Mouse (Mus musculus) neural tube, embryonic 13.5 days (tissue): ENCODE data around the gene Kif18b. TPM values are rescaled to one million over a fixed set of nuclear protein-coding genes. Genes with fewer than 3 reads are reported as not detected.

ENCODE experiments used
- ATAC-seq: fragments of 200-750 bp; cut with Nextera tagmentation; 2 replicates; pipeline ENCODE4 v1.8.0; 2017; ENCODE audit warnings: low read depth, mild to moderate bottlenecking, moderate TSS enrichment, moderate library complexity
- H3K27ac ChIP-seq: fragments of 300-500 bp; sonication (generic); replicated peaks from 2 replicates; pipeline ENCODE4 v1.5.1; 2015; ENCODE audit warnings: moderate library complexity, mild to moderate bottlenecking, inconsistent platforms
- H3K27me3 ChIP-seq: fragments of 300-500 bp; sonication (generic); 2 replicates; pipeline ENCODE4 v1.6.1; 2015; ENCODE audit warnings: mild to moderate bottlenecking, inconsistent platforms
- H3K36me3 ChIP-seq: fragments of 300-500 bp; sonication (generic); 2 replicates; pipeline ENCODE4 v1.6.1; 2015; ENCODE audit warnings: mild to moderate bottlenecking, inconsistent platforms
- H3K4me1 ChIP-seq: fragments of 300-500 bp; sonication (generic); replicated peaks from 2 replicates; pipeline ENCODE4 v1.6.1; 2015; ENCODE audit warnings: inconsistent platforms
- H3K4me2 ChIP-seq: fragments of 300-500 bp; sonication (generic); 2 replicates; pipeline ENCODE4 v1.6.1; 2015; ENCODE audit warnings: inconsistent platforms, mild to moderate bottlenecking, moderate library complexity
- H3K4me3 ChIP-seq: fragments of 300-500 bp; sonication (generic); 2 replicates; pipeline ENCODE4 v1.5.1; 2015; ENCODE audit warnings: mild to moderate bottlenecking, inconsistent platforms
- H3K9ac ChIP-seq: fragments of 300-500 bp; sonication (generic); 2 replicates; pipeline ENCODE4 v1.6.1; 2015; ENCODE audit warnings: moderate library complexity, mild to moderate bottlenecking, inconsistent platforms
- H3K9me3 ChIP-seq: fragments of 300-500 bp; sonication (generic); 2 replicates; pipeline ENCODE4 v1.6.1; 2016; ENCODE audit warnings: inconsistent platforms
- WGBS: fragments of 180-500 bp; shearing (Covaris S2); methylation state at CpG from one replicate; pipeline ENCODE4 v1.1.7; 2015; 5-methylcytosine and 5-hydroxymethylcytosine counted together
- polyA plus RNA-seq: library from polyadenylated mRNA; unstranded; fragments of >200 nt; fragmentation: Nextera tagmentation; extraction: Ambion mirVana; gene quantifications from 2 replicates; pipeline ENCODE4 v1.2.1, GENCODE M21; 2015

Kif18b gene
- polyA plus RNA-seq, 1 experiment from 2014 or later = 1.7 TPM

DNA sequence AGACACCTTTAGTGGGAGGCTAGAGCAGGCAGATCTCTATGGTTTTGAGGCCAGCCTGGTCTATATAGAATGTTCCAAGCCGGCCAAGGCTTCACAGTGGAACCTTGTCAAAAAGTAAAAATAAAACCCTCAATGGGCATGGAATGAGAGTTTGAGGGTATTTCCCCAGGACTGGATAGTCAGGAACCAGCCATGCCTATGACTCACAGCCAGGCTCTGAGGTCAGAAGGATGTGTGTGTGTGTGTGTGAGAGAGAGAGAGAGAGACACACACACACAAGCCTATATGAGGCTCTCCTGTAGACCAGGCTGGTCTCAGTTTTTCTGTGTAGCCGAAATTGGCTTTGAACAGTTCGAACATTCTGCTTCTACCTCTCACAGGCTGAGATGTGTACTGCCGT lies 30.2 kb downstream of the Kif18b start:
- Histone ChIP-seq H3K27me3 (peaks cover 89% of the 10 kb centered on the region), H3K4me1 (peaks cover 11% of the 10 kb centered on the region), H3K9ac (no peak overlapping the region), H3K27ac (no peak overlapping the region), H3K4me3 (no peak overlapping the region), H3K36me3 (no peaks in the 10 kb centered on the region), H3K9me3 (no peaks in the 10 kb centered on the region), H3K4me2 (no peak overlapping the region)
- 84% methylated on average over 4 of the region's 4 CpGs for WGBS
- no peak for ATAC-seq

DNA sequence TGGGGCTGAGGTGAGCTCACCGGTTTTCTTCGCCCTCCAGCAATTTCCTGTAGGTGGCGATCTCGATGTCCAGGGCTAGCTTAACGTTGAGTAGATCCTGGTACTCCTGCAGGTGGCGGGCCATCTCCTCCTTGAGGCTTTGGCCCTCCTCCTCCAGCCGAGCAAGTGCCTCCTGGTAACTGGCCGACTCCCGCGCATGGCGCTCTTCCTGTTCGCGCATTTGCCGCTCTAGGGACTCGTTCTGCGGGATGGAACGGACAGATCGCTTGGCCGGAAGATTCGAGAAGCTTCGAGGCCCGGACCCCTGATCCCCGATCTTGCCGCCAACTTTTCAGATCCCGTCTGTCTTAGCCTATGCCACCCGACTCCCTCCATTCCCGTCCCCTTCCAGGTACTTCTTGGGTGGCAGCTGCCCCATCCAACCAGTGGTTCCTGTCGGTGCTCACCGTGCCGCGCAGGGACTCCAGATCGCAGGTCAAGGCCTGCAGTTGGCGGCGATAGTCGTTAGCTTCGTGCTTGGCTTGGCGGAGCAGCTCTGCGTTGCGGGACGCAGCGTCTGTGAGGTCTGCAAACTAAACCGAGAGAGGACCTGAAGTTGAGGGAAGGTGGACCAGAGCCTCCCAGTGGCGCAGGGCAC lies 31.8 kb downstream of the Kif18b start:
- ATAC-seq = no peak
- H3K9me3 ChIP-seq = no peaks in the 10 kb centered on the region
- H3K27me3 ChIP-seq = peaks cover 84% of the 10 kb centered on the region
- H3K4me2 ChIP-seq = peak overlapping the region; percentile 51
- peak overlapping the region; percentile 26 for H3K4me3 ChIP-seq
- H3K36me3 ChIP-seq = no peaks in the 10 kb centered on the region
- H3K4me1 ChIP-seq = peaks cover 17% of the 10 kb centered on the region
- no peak overlapping the region for H3K27ac ChIP-seq
- 3% methylated on average over 43 of the region's 43 CpGs for WGBS
- peak overlapping the region; percentile 49; the same call in 1 of the 2 replicates for H3K9ac ChIP-seq

DNA sequence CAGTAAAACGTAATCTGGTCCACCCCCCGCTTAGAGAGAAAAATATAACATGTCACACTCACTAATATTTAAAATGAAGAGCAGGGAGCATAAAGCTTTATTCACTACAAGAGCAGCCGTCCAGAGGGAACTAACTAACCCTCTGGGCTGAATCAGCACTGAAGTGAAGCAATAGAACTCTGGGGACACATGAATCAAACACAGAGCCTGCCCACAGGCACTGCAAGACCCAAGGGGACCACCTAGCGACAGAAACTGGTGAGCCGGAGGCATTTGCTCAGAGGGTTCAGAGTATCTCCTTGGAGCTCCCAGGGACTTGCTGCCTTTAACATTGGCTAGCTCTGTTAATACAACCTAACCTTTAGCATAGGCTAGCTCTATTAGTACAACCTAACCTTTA lies 34.8 kb downstream of the Kif18b start:
- no peak for ATAC-seq
- H3K27me3 ChIP-seq = peaks cover 78% of the 10 kb centered on the region
- WGBS = 42% methylated on average over 5 of the region's 5 CpGs

DNA sequence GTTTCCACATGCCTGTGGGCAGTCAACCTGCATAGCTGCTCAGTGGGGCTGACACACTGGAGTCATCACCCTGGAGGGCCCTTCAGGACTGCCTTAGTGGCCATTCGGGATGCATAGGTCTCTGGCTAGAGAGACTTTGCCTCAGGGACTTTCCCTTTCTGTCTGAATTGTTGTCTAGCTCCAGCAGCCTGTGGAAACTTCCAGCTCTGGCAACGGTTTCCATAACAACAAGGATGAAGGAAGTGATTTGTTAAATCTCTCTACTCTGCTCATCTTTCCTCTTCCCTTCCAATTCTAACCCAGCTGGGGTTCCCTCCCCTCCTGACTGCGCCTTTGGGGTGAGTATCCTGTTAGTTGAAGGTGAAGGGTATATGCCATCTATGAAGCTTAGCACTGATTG lies 36.8 kb downstream of the Kif18b start:
- Histone ChIP-seq H3K9ac (no peak overlapping the region), H3K36me3 (no peaks in the 10 kb centered on the region), H3K27me3 (peaks cover 69% of the 10 kb centered on the region), H3K4me1 (peaks cover 17% of the 10 kb centered on the region), H3K9me3 (no peaks in the 10 kb centered on the region), H3K4me2 (no peak overlapping the region), H3K27ac (no peak overlapping the region), H3K4me3 (no peak overlapping the region)
- no peak; the same call in 1 of the 2 replicates for ATAC-seq
- 67% methylated on average over 3 of the region's 3 CpGs for WGBS

More for the DNA sequence above, 34.8 kb downstream of the Kif18b start:
- Histone ChIP-seq H3K4me3 (no peak overlapping the region), H3K4me1 (peaks cover 21% of the 10 kb centered on the region), H3K36me3 (no peaks in the 10 kb centered on the region), H3K27ac (no peak overlapping the region), H3K9me3 (no peaks in the 10 kb centered on the region), H3K4me2 (no peak overlapping the region), H3K9ac (no peak overlapping the region)

DNA sequence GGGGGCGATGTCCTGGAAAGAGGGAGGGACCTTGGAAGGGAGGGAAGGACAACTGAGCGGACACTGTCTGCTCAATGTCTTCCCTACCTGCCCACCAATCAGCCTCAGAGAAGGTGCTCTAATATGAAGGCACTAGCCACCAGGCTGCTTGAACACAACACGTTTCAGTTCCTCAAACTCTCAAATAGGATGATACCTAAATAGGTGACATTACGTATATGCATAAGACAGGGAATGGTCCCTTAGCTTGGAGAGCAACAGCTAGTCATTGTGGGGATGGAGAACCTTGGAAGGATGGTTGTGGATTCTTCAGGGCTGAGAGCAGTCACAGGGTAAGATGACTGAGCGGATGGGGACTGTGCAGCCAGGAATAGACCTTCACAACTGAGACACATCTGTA lies 37.5 kb downstream of the Kif18b start:
- no peak overlapping the region for H3K4me2 ChIP-seq
- H3K27me3 ChIP-seq = peaks cover 63% of the 10 kb centered on the region
- 88% methylated on average over 5 of the region's 5 CpGs for WGBS
- no peak overlapping the region for H3K9ac ChIP-seq
- no peaks in the 10 kb centered on the region for H3K36me3 ChIP-seq
- ATAC-seq = no peak
- H3K27ac ChIP-seq = no peak overlapping the region
- H3K4me3 ChIP-seq = no peak overlapping the region
- no peaks in the 10 kb centered on the region for H3K9me3 ChIP-seq
- peaks cover 14% of the 10 kb centered on the region; the same call in 1 of the 2 replicates for H3K4me1 ChIP-seq

GRCm38 (mm10) chr11:102884616-102885219 lies 40.2 kb downstream of the Kif18b start, which contains the start of gene Fam187a:
TSS of gene Fam187a (plus strand) at chr11:102885169.
- 0 out of 2 replicates have a peak within 1 kb of the TSS, but pooled peaks have one; percentile 9 for H3K27ac ChIP-seq

GRCm38 (mm10) chr11:102881314-102882198 lies 43.4 kb downstream of the Kif18b start:
- peaks cover 23% of the 10 kb centered on the region for H3K27me3 ChIP-seq
- H3K4me2 ChIP-seq = peak overlapping the region; percentile 84
- H3K4me3 ChIP-seq = peak overlapping the region; percentile 78
- 18% methylated on average over 13 of the region's 13 CpGs for WGBS
- peak overlapping the region; percentile 88 for H3K9ac ChIP-seq
- H3K27ac ChIP-seq = peak overlapping the region; percentile 86; the same call in 1 of the 2 replicates
- H3K4me1 ChIP-seq = peaks cover 24% of the 10 kb centered on the region
- peaks cover 6% of the 10 kb centered on the region for H3K36me3 ChIP-seq
- H3K9me3 ChIP-seq = no peaks in the 10 kb centered on the region
- ATAC-seq = peak; percentile 20

More at GRCm38 (mm10) chr11:102884616-102885219, 40.2 kb downstream of the Kif18b start, which contains the start of gene Fam187a:
- Histone ChIP-seq H3K36me3 (no peaks in the 10 kb centered on the region), H3K4me1 (peaks cover 20% of the 10 kb centered on the region), H3K9ac (0 out of 2 replicates have a peak within 1 kb of the TSS, but pooled peaks have one; percentile 27), H3K9me3 (no peaks in the 10 kb centered on the region), H3K27me3 (peaks cover 45% of the 10 kb centered on the region), H3K4me3 (no peak within 1 kb of the TSS), H3K4me2 (no peak within 1 kb of the TSS)
- 55% methylated on average over 10 of the region's 10 CpGs for WGBS
- no peak for ATAC-seq

DNA sequence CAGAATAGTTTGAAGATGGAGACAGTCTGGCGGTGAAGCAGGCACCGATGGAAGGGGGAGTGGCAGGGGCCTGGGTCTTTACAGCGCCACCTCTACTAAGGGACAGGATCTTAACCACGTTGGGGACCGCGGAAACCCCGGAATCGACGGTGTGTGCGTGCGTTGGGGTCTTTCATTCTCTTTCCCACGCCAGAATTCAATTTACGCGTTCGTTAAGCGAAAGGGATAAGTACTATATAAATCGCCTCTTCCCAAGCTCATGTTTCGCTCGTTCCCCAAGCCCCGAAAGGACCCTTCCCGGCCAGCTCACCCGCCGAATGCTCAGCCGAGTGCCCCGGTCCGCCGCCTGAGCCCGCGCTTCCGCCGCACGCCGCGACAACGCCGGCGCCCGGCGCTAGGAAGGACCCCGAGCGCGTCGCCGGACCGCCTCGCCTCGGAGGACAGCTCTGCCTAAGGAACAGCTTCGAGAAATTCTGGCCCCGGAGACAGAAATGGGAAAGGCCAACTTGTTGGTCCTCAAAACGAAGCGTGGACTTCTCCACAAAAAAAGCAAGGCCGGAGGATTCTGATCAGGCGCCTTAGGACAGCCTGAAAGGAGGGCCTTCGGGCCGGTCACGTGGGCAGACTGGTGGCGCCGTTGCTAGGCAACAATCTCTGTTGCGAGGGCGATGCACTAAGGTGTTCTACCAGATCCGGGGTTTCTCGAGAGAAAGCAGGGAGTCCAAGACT lies 44.2 kb downstream of the Kif18b start, which contains the start of the genes Eftud2 and Ccdc103:
Gene Eftud2, minus strand, starts transcription at position 401 of the 729 bp plus-strand sequence.
Gene Ccdc103, plus strand, starts transcription at position 620 of the 729 bp plus-strand sequence.
- Histone ChIP-seq H3K4me3 (peak within 1 kb of the TSS; percentile 78), H3K36me3 (peaks cover 12% of the 10 kb centered on the region), H3K4me1 (peaks cover 24% of the 10 kb centered on the region), H3K9ac (peak within 1 kb of the TSS; percentile 88), H3K27me3 (peaks cover 20% of the 10 kb centered on the region), H3K4me2 (peak within 1 kb of the TSS; percentile 84), H3K27ac (peak within 1 kb of the TSS; percentile 86), H3K9me3 (no peaks in the 10 kb centered on the region)
- WGBS = under 1% methylated on average over 62 of the region's 62 CpGs
- ATAC-seq = peak; percentile 91

DNA sequence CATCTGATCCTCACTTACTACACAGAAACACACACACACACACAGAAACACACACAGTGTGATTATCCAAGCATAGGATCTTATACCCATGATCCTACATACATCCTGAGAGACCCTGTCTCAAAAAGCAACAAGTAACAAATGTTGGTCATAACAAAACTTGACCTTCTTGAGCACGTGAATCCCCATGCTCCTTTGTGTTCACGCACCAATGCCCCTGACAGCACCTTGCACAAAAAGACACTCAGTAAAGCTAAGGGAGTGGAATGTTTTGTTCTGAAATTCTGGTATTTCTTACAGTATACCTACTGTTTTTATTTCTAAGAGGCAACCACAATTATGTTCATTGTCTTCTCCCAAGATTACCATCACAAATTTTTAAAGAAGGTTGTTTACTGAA lies 45.4 kb downstream of the Kif18b start:
- Histone ChIP-seq H3K4me2 (peak overlapping the region; percentile 84), H3K36me3 (peaks cover 24% of the 10 kb centered on the region), H3K4me3 (peak overlapping the region; percentile 78; the same call in 1 of the 2 replicates), H3K4me1 (peaks cover 24% of the 10 kb centered on the region), H3K9me3 (no peaks in the 10 kb centered on the region), H3K9ac (peak overlapping the region; percentile 88; the same call in 1 of the 2 replicates), H3K27me3 (peaks cover 9% of the 10 kb centered on the region; the same call in 1 of the 2 replicates), H3K27ac (no peak overlapping the region)
- no peak for ATAC-seq
- WGBS = 68% methylated on average over 2 of the region's 2 CpGs

DNA sequence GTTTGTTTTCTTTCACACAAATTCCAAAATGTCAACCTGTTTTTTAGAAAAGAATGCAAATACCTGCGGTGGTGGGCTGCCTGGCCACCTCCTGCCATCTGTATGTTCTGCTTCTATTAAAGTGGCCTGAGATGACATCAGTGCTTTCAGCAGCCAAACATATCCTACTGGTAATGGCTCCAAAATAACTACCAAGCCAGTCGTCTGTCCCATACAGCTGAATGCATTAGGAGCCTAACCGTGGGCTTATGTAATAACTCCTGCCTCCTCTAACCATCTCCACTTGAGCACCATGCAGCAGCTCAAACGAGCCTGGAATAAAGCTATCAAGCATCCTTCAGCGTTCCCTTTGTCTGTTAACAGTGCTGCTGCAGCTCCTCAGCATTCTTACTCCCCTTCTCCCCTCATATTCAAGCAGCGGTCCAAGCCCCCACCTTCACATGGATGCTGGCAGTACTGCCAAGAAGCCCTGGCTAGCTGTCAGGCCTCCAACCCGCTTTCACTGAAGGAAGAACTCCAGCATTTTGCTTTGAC lies 50.1 kb downstream of the Kif18b start:
- Histone ChIP-seq H3K4me1 (peaks cover 15% of the 10 kb centered on the region), H3K9ac (no peak overlapping the region), H3K4me3 (no peak overlapping the region), H3K9me3 (no peaks in the 10 kb centered on the region), H3K36me3 (peaks cover 58% of the 10 kb centered on the region), H3K27me3 (no peaks in the 10 kb centered on the region), H3K27ac (no peak overlapping the region), H3K4me2 (no peak overlapping the region)
- 87% methylated on average over 7 of the region's 7 CpGs for WGBS
- no peak for ATAC-seq

- Histone ChIP-seq H3K27me3 (no peaks in the 10 kb centered on the region), H3K4me3 (no peak overlapping the region), H3K9ac (no peak overlapping the region), H3K9me3 (no peaks in the 10 kb centered on the region), H3K27ac (no peak overlapping the region), H3K4me2 (no peak overlapping the region), H3K36me3 (peaks cover 91% of the 10 kb centered on the region), H3K4me1 (no peaks in the 10 kb centered on the region)
- WGBS = 49% methylated on average over 4 of the region's 4 CpGs
- ATAC-seq = no peak
These were observed 60.7 kb downstream of the Kif18b start for GRCm38 (mm10) chr11:102864272-102864671.
